Mouse (Mus musculus): Measurements from ENCODE around the gene Cpb2.
A peak's percentile ranks its signal among the peaks of the same experiment; 100 is the strongest.

Gene Cpb2

DNA sequence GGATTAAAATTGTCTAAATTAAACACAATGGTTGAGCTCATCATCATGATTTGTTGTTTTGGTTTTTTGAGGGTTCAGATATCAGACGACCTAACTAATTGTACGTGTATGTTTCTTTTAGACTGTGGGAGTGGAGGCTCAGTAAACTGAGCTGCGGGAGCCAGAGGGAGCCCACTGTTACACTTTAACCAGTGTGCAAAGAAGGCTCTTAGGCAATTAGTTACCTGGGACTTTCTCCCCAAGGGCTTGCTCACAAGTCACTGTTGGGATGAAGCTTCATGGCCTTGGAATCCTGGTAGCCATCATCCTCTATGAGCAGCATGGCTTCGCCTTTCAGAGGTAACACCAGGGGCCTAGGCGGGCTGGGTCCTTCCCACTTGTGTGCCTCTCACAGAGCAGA, at the start of gene Cpb2:
TSS of gene Cpb2 (plus strand) at position 201 of the 400 bp plus-strand sequence.
- no peak for DNase-seq (ENCODE audit: low read depth)

DNA sequence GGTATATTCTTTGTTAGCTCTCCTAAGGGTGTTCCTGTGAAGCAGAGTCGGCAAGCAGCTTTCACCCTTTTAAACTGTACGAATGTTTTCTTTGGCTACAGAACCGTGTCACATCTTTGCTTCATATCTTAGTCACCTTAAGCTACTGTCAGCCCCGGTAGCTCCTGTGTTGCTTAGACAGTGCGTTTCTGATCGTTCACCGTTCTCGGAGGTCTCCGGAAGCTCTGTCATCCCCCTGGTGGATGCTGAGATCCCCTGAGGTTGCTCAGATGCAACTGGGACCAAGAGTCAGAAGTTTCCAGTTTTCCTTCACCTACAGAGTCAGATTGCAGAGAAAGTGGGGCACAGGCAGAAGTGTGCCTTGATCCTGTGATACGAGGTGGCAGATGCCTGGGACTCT, 49.7 kb upstream of the Cpb2 start:
- no peak for DNase-seq (ENCODE audit: low read depth)

DNA sequence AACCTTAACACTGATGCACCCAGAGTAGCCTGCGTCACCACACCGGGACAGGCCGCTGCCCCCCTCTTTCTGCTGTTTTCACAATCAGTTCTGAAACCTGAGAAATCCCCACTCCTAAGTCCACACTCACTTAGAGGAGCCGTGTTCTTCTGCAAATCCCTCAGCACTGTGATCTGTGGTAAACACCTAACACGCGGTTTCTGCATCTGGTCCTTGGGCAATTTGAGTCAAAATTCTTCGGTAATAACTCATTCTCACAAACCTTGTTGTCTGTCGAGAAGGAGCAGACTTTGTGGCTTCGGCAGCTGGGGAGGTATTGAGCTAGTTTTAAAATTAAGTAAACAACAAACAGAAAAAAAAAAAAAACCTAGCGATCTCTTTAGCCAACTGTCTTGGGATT, 49.2 kb upstream of the Cpb2 start:
- DNase-seq (ENCODE audit: low read depth), result peak; percentile 4

DNA sequence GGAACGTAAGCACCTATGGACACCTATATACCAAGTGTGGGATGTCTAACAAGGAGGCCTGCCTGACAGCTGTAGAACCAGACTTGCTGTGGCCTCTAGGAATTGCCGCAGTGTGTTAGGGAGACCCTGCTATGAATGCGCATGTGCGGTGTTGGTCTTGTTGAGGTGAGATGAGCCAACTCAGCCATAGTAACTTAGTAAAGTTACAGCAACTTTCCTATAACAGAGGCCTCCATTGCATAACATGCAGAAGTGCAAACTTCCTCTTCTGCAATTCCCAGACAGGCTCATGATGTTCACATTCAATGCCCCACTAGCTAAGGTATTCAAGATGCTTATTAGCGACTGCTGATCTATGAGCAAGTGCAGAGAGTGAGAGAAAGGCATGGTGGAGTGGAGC, 46.6 kb upstream of the Cpb2 start:
- DNase-seq (ENCODE audit: low read depth), result no peak

GRCm38 (mm10) chr14:75197027-75197426, 45.1 kb upstream of the Cpb2 start:
- DNase-seq (ENCODE audit: low read depth), result peak; percentile 84

- no peak for DNase-seq (ENCODE audit: low read depth)
These were observed 44.4 kb upstream of the Cpb2 start for GRCm38 (mm10) chr14:75197660-75198059.

DNA sequence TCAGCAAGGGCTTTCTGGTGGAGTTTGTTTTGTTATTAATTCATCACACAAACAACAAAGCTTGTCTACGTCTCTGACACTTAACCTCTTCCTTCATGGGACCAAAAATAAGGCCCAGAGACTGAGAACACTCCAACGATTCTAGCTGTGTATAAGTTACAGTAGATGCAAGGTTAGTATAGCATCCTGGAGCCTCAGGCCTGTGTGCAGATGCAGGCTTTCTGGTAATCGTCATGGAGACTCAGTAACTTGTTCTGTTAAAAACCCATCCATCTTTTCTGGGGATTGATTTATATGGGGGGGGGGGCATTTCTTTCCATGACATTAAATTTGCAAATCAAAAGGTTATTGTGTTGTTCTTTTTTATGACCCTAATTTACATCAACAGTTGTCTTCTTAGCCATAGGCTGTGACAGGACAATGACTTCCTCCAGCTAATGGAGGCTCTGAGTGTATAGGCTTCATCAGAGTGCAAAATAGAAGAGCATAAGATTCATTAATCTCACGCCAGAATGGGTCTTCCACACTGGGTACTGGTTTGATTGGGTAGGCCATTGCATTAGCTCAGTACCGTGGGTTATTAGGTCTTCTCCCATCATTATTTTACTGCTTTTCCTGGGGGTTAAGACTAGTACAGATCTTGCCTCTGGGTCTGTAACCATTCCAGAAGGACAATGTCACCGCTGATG, 36.6 kb upstream of the Cpb2 start:
- no peak for DNase-seq (ENCODE audit: low read depth)

DNA sequence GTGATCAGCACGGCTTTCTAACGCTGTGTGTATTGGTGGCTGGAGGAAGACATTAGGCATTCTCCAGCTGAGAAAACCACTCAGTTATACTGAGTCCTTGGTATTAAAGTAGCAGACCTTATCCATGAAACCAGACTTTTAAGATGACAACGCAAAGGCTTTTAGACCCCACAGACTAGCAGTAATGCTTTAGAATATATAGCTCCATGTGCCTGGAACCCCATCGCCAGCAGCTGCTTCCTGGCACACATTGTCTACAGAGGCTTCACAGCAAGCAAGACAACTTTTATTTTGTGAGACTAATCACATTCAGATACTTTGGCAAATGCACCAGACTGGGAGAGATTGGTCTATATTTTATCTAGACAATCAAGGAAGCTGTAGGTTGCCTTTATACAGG, 35.8 kb upstream of the Cpb2 start:
- no peak for DNase-seq (ENCODE audit: low read depth)

GRCm38 (mm10) chr14:75208572-75209151, 33.4 kb upstream of the Cpb2 start:
- peak; percentile 17 for DNase-seq (ENCODE audit: low read depth)

DNA sequence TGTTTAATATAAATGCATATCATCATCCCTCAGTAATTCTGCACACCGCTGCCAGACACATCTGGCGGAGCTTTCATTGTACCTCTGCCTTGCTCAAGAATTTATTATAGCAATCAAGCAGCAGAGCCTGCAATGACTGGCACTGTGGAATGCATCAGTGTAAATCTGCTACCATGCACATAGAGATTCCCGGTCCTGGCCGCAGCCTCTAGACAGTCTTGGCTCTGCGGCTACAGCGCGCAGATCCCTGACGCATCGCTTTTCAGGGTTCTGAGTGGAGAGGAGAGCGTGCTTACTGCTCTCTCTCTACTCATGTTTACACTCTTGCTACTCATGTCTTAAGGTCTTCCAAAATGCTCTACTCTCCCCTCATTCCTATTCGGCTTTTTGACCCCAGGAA, 28.3 kb upstream of the Cpb2 start:
- no peak for DNase-seq (ENCODE audit: low read depth)

- no peak for DNase-seq (ENCODE audit: low read depth)
These were observed 23.2 kb upstream of the Cpb2 start for GRCm38 (mm10) chr14:75218843-75219242.

- DNase-seq (ENCODE audit: low read depth), result no peak
These were observed 22.7 kb upstream of the Cpb2 start for GRCm38 (mm10) chr14:75219250-75219913.

- DNase-seq (ENCODE audit: low read depth), result no peak
These were observed 19.7 kb upstream of the Cpb2 start for GRCm38 (mm10) chr14:75222386-75222785.

DNA sequence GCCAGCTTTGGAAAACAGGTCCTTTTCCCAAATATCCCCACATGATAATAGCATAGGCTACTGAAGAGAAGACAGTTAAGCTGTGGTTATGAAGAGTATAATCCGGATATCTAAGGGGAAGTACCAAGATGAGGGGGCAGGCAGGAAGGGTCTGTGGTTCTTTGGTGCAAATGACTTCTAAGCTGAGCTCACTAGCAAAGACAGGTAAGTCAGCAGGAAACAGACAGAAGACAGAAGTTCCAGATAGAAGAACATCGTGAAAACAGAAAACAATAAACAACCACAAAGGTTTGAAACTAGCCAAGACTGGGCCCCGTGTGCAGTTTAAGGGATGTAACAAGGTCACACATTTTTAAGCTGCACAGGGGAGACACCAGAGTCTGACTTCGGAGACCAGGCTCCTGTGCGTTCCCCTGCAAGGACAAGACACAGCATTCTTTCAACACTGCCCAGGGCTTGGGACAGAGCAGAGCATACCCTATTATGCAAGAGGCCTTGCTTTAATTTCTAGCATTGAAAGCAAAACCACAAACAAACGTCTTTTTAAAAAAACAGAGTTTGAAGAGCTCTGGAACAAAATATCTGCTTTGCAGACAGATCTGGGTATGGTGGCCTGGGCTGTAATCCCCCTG, 14.5 kb upstream of the Cpb2 start:
- no peak for DNase-seq (ENCODE audit: low read depth)

- peak; percentile 46 for DNase-seq (ENCODE audit: low read depth)
These were observed 12.3 kb upstream of the Cpb2 start for GRCm38 (mm10) chr14:75229834-75230233.

DNA sequence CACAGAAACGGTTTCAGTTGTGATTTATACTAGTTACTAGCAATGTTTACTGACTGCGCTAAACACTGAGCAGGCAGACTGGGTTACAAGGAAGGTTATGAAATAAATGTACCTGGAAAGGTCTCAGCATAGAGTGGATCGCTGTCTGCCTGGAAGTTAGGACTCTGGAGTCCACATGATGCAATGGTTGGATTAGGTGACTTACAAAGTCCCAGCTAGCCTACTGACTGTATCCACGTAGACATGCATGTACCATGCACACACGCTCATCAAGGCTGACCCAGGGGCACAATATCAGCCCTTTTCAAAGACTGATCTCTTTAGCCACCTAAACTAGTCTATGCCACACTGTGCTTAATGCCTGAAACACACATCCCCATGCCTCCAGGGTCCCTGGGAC, 9.0 kb upstream of the Cpb2 start:
- DNase-seq (ENCODE audit: low read depth), result no peak

DNA sequence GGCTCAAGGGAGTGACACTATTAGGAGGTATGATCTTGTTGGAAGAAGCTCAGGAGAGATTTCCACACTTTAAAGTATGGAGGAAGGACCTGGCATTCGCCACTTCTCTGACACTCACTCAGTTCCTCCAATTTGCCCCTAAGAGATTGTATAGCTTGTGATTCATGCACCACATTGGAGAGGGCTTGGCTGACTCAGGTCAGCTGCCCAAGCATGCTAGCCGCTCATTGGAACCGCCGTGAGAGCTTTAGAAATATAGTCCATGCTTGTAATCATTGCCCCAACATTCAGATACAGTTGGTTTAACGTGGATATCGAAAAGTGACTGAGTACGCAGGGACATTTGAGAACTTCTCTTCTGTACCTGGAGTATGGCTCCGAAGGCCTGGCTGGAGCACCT, 6.5 kb upstream of the Cpb2 start:
- peak; percentile 2 for DNase-seq (ENCODE audit: low read depth)

DNA sequence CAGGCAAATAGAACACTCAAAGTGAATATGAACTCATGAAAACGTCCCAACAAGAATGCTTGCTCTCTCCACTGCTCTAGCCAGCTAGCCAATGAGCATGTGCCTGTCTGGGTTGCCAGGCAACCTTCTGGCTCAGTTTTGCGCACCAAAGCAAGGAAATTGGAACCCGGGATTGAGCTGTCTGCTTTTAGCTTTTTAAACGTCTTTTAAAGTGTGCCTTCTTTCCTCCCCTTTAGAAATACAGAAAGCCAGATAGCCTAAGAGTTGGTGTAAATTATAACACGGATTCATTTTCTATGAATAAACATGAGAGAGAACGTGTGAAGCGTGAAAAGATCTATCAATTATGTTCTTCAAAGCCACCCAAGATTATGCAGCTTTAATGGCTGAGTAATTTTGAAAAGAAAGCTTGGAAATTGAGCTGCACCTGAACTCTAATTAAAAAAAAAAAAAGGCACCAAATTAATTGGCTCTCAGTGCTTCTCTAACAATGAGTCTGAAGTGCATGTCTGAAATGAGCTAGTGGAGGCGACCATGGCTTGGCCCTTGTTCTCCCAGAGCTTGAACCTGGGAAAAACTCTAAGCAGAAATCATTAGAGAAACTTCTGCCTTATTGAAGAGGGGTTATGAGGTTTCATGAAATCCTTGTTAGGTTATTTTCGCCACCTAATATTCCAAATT, 6.0 kb upstream of the Cpb2 start:
- no peak for DNase-seq (ENCODE audit: low read depth)

GRCm38 (mm10) chr14:75236636-75237003, 5.5 kb upstream of the Cpb2 start:
- no peak for DNase-seq (ENCODE audit: low read depth)

GRCm38 (mm10) chr14:75237096-75237495, 5.0 kb upstream of the Cpb2 start:
- DNase-seq (ENCODE audit: low read depth), result no peak

GRCm38 (mm10) chr14:75238054-75238692, 3.9 kb upstream of the Cpb2 start:
- peak; percentile 1 for DNase-seq (ENCODE audit: low read depth)
